12 mouse cellular contexts compared by ENCODE assay signal in genomic region chr16:34274607-34275006, GRCm38 (mm10).
DNase-seq lines count a peak whose midpoint lies in the region; ATAC-seq lines count a peak whose summit lies in the region.
"Had no signal": no experiment of that assay in that cellular context is flagged by ENCODE, and none has a peak within 500 bp of the region (broad histone marks: within the 10 kb centered on the region; RNA-seq: fewer than 3 reads in every experiment).

No protein-coding gene starts in this region.

- ATAC-seq in liver, embryonic 16.5 days (ENCODE audit: low read depth) = peak; percentile 47
- ATAC-seq in intestine, embryonic 14.5 days (replicated peaks; ENCODE audit: low FRiP score, low TSS enrichment, low read depth) = peak; percentile 78

- DNase-seq in liver (no peak), ES-CJ7 (ENCODE audit: low read depth, low spot score) (peak; percentile 31)
- no peak for DNase-seq in intestine, embryonic 14.5 days (ENCODE audit: low spot score)
- peak; percentile 10 to 45 for DNase-seq in kidney, postnatal 25 days
- DNase-seq in right cerebral cortex, postnatal 10 days (ENCODE audit: low spot score in 2 of 2) = no peak
- no peak for DNase-seq in thymus, adult 18-20 months
- DNase-seq: adrenal gland, adult 8-10 months; gastrocnemius, postnatal 36 days had no signal

- no peaks in the 10 kb centered on the region for H3K4me1 ChIP-seq in liver, embryonic 16.5 days (ENCODE audit: control insufficient read depth, low read depth, low read length)
- H3K4me1 ChIP-seq in intestine, embryonic 14.5 days (replicated peaks; ENCODE audit: control insufficient read depth, insufficient read depth, low read length) = 0 out of 2 replicates have a peak, but pooled peaks cover 3% of the 10 kb centered on the region

- no peaks in the 10 kb centered on the region for H3K36me3 ChIP-seq in liver, embryonic 16.5 days (ENCODE audit: control insufficient read depth, insufficient read depth)
- no peaks in the 10 kb centered on the region for H3K36me3 ChIP-seq in intestine, embryonic 14.5 days (ENCODE audit: control insufficient read depth, insufficient read depth, low read length)
- H3K36me3 ChIP-seq: G1E had no signal

- H3K9ac ChIP-seq in liver, embryonic 16.5 days (ENCODE audit: low read depth, low read length) = no peak overlapping the region
- no peak overlapping the region for H3K9ac ChIP-seq in intestine, embryonic 14.5 days (ENCODE audit: low read length)
- H3K9ac ChIP-seq: limb, embryonic 13.5 days had no signal

- H3K9me3 ChIP-seq in liver, embryonic 16.5 days (replicated peaks; ENCODE audit: control insufficient read depth, low read length) = no peaks in the 10 kb centered on the region
- no peaks in the 10 kb centered on the region for H3K9me3 ChIP-seq in intestine, embryonic 14.5 days (ENCODE audit: control insufficient read depth, low read length)
- H3K9me3 ChIP-seq: G1E; limb, embryonic 13.5 days had no signal

- H3K27ac ChIP-seq in liver, embryonic 16.5 days (ENCODE audit: low read length) = no peak overlapping the region
- H3K27ac ChIP-seq in intestine, embryonic 14.5 days (ENCODE audit: low read depth) = no peak overlapping the region
- H3K27ac ChIP-seq: limb, embryonic 13.5 days had no signal

- no peak overlapping the region for H3K4me2 ChIP-seq in liver, embryonic 16.5 days (ENCODE audit: low read depth, low read length)
- H3K4me2 ChIP-seq in intestine, embryonic 14.5 days (ENCODE audit: low read length) = no peak overlapping the region
- H3K4me2 ChIP-seq: limb, embryonic 13.5 days; midbrain, embryonic 11.5 days had no signal

- no peak overlapping the region for H3K4me3 ChIP-seq in liver, embryonic 16.5 days (ENCODE audit: low read depth, low read length)
- H3K4me3 ChIP-seq in intestine, embryonic 14.5 days (ENCODE audit: low read depth, low read length) = no peak overlapping the region
- H3K4me3 ChIP-seq: limb, embryonic 13.5 days had no signal

- no peaks in the 10 kb centered on the region for H3K27me3 ChIP-seq in liver, embryonic 16.5 days (ENCODE audit: control insufficient read depth, insufficient read depth, low read depth, low read length)
- no peaks in the 10 kb centered on the region for H3K27me3 ChIP-seq in intestine, embryonic 14.5 days (replicated peaks; ENCODE audit: control insufficient read depth, insufficient read depth, low read length)
- H3K27me3 ChIP-seq: limb, embryonic 13.5 days had no signal

Comparison
In these comparisons a context has a peak if more than half of its experiments do, and no peak if none do; other contexts are left out.
1. DNase-seq: peak in ES-CJ7 (single experiment) and kidney, postnatal 25 days (2 of 2); none in liver (single experiment), intestine, embryonic 14.5 days (single experiment), right cerebral cortex, postnatal 10 days (0 of 2) and thymus, adult 18-20 months (0 of 2).